Mouse (Mus musculus): ENCODE results near the gene A630095N17Rik.

GRCm38 (mm10) chr1:75190577-75190976 lies 41.3 kb downstream of the A630095N17Rik start:
- TF ChIP-seq EP300 (IDR thresholded peaks at IDR 0.05) (no peak), CTCF (IDR thresholded peaks at IDR 0.05) (no peak)
